In the genomic region with DNA sequence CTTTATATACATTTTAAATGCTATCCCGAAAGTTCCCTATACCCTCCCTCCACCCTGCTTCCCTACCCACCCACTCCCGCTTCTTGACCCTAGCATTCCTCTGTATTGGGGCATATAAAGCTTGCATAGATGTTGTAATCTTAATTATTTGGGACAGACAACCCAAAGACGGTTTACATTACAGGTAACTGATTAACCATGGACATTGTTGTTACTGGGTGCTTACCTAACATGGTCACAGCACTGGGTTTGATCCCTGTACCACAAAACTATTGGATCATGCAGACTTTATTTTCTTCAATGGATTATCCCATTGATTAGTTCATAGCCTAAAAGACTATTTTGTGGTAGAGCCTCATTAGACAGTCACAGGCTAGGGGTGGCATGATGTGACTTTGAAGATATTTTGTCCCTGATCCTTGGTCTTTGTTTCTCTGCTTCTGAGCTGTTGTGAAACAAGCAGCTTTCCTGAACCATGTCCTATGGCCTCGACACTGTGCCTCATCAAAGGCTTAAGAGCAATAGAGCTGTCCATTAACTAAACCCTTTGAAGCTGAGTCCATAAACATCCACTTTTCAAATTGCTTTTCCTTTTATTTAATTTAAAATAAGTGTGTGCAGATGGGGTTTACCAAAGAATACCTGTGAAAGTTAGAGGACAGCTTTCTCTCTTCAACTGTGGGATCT, we compare ENCODE assay signal across 27 mouse cellular contexts. TPM values are rescaled to one million over a fixed set of nuclear protein-coding genes. Genes with fewer than 3 reads are reported as not detected.
"Had no signal": no experiment of that assay in that cellular context is flagged by ENCODE, and none has a peak within 500 bp of the region (broad histone marks: within the 10 kb centered on the region; RNA-seq: fewer than 3 reads in every experiment).

No protein-coding gene starts in this region.

- H3K9me3 ChIP-seq: limb, embryonic 12.5 days; limb, embryonic 15.5 days; midbrain, embryonic 15.5 days; neural tube, embryonic 12.5 days; neural tube, embryonic 15.5 days had no signal

- H3K9ac ChIP-seq: limb, embryonic 12.5 days; limb, embryonic 15.5 days; lung, embryonic 14.5 days; midbrain, embryonic 12.5 days; midbrain, embryonic 15.5 days; neural tube, embryonic 12.5 days; neural tube, embryonic 15.5 days had no signal

- H3K36me3 ChIP-seq: limb, embryonic 12.5 days; limb, embryonic 15.5 days; midbrain, embryonic 12.5 days; midbrain, embryonic 15.5 days; neural tube, embryonic 12.5 days; neural tube, embryonic 15.5 days had no signal

- H3K27ac ChIP-seq: limb, embryonic 12.5 days; limb, embryonic 15.5 days; macrophage; midbrain, embryonic 12.5 days; midbrain, embryonic 15.5 days; neural tube, embryonic 12.5 days; neural tube, embryonic 15.5 days; stomach, postnatal 0 days had no signal

- H3K27me3 ChIP-seq: limb, embryonic 12.5 days; limb, embryonic 15.5 days; midbrain, embryonic 12.5 days; midbrain, embryonic 15.5 days; neural tube, embryonic 12.5 days; neural tube, embryonic 15.5 days had no signal

- ATAC-seq: intestine, postnatal 0 days; lung, postnatal 0 days; midbrain, embryonic 15.5 days had no signal

- H3K4me2 ChIP-seq: limb, embryonic 12.5 days; limb, embryonic 15.5 days; lung, embryonic 14.5 days; midbrain, embryonic 12.5 days; midbrain, embryonic 15.5 days; neural tube, embryonic 12.5 days; neural tube, embryonic 15.5 days had no signal

- H3K4me1 ChIP-seq: limb, embryonic 12.5 days; limb, embryonic 15.5 days; midbrain, embryonic 12.5 days; midbrain, embryonic 15.5 days; neural tube, embryonic 12.5 days; neural tube, embryonic 15.5 days had no signal

- H3K4me3 ChIP-seq: limb, embryonic 12.5 days; limb, embryonic 15.5 days; midbrain, embryonic 12.5 days; midbrain, embryonic 15.5 days; neural tube, embryonic 12.5 days; neural tube, embryonic 15.5 days had no signal

- DNase-seq: kidney, adult 8-10 months; kidney, postnatal 36 days; left cerebral cortex, postnatal 4 days; lung, embryonic 14.5 days; right cerebral cortex, adult 18-20 months; right cerebral cortex, postnatal 14 days; right cerebral cortex, postnatal 4 days; thymus, adult 2 months; thymus, postnatal 14 days had no signal

RNA-seq across cellular contexts. Expression of a gene that starts 21.7 kb away (rescaled TPM):
- total RNA-seq: layer of hippocampus, adult 8-10 months; layer of hippocampus, postnatal 14 days; left cerebral cortex, adult 8-10 months; left cerebral cortex, postnatal 14 days; left cerebral cortex, postnatal 4 days; megakaryocyte, adult 5-6 weeks had no signal
- polyA plus RNA-seq: intestine, embryonic 14.5 days; intestine, postnatal 0 days; kidney, embryonic 16.5 days; limb, embryonic 12.5 days; limb, embryonic 15.5 days; lung, embryonic 14.5 days; lung, postnatal 0 days; macrophage; midbrain, embryonic 12.5 days; midbrain, embryonic 15.5 days; neural tube, embryonic 12.5 days; neural tube, embryonic 15.5 days; stomach, embryonic 14.5 days; stomach, postnatal 0 days; thymus, adult 2 months had no signal

RNA-seq across cellular contexts. Expression of a gene that starts 41.4 kb away (rescaled TPM):
- total RNA-seq: layer of hippocampus, adult 8-10 months; layer of hippocampus, postnatal 14 days; left cerebral cortex, adult 8-10 months; left cerebral cortex, postnatal 14 days; left cerebral cortex, postnatal 4 days had no signal
- polyA plus RNA-seq: intestine, embryonic 14.5 days; intestine, postnatal 0 days; kidney, embryonic 16.5 days; limb, embryonic 12.5 days; limb, embryonic 15.5 days; lung, embryonic 14.5 days; lung, postnatal 0 days; macrophage; midbrain, embryonic 12.5 days; midbrain, embryonic 15.5 days; neural tube, embryonic 12.5 days; neural tube, embryonic 15.5 days; stomach, embryonic 14.5 days; stomach, postnatal 0 days; thymus, adult 2 months had no signal
